Mouse (Mus musculus) limb, embryonic 11.5 days (tissue): ENCODE data around the gene B4galnt2. TPM values are rescaled to one million over a fixed set of nuclear protein-coding genes. Genes with fewer than 3 reads are reported as not detected.

Experiments
- ATAC-seq: fragments of 200-750 bp; cut with Nextera tagmentation; 2 replicates; pipeline ENCODE4 v1.8.0; 2017; ENCODE audit warnings: low read depth; ENCODE audit not compliant: insufficient number of reproducible peaks, low FRiP score, low TSS enrichment
- DNase-seq: peaks from one replicate; pipeline ENCODE4 v3.0.0-alpha.2; 2015; ENCODE audit warnings: low spot score
- H3K27ac ChIP-seq: fragments of 300-500 bp; sonication (generic); replicated peaks from 2 replicates; pipeline ENCODE4 v1.5.1; 2014; ENCODE audit warnings: low read depth, mild to moderate bottlenecking, low read length
- H3K27me3 ChIP-seq: fragments of 300-500 bp; sonication (generic); 2 replicates; pipeline ENCODE4 v1.6.1; 2014; ENCODE audit warnings: mild to moderate bottlenecking, low read length, mixed read lengths; ENCODE audit not compliant: control insufficient read depth, insufficient read depth
- H3K36me3 ChIP-seq: fragments of 300-500 bp; sonication (generic); 2 replicates; pipeline ENCODE4 v1.6.1; 2014; ENCODE audit warnings: mild to moderate bottlenecking, low read length, moderate library complexity, mixed read lengths; ENCODE audit not compliant: control insufficient read depth, insufficient read depth
- H3K4me1 ChIP-seq: fragments of 300-500 bp; sonication (generic); 2 replicates; pipeline ENCODE4 v1.6.1; 2014; ENCODE audit warnings: low read length, mixed read lengths; ENCODE audit not compliant: control insufficient read depth, insufficient read depth
- H3K4me2 ChIP-seq: fragments of 300-500 bp; sonication (generic); 2 replicates; pipeline ENCODE4 v1.6.1; 2014; ENCODE audit warnings: low read depth, mild to moderate bottlenecking, moderate library complexity; ENCODE audit not compliant: severe bottlenecking
- H3K4me3 ChIP-seq: fragments of 300-500 bp; sonication (generic); 2 replicates; pipeline ENCODE4 v1.5.1; 2014; ENCODE audit warnings: low read depth, low read length
- H3K9ac ChIP-seq: fragments of 300-500 bp; sonication (generic); 2 replicates; pipeline ENCODE4 v1.6.1; 2014; ENCODE audit warnings: mild to moderate bottlenecking, low read length
- H3K9me3 ChIP-seq: fragments of 300-500 bp; sonication (generic); 2 replicates; pipeline ENCODE4 v1.6.1; 2016; ENCODE audit warnings: low read length; ENCODE audit not compliant: control insufficient read depth
- WGBS: fragments of 180-500 bp; shearing (Covaris S2); extraction: QIAGEN DNeasy Blood & Tissue Kit; methylation state at CpG from one replicate; pipeline ENCODE4 v1.1.7; 2014; 5-methylcytosine and 5-hydroxymethylcytosine counted together
- polyA plus RNA-seq: library from polyadenylated mRNA; unstranded; fragments of >200 nt; fragmentation: Nextera tagmentation; extraction: Ambion mirVana; gene quantifications from 2 replicates; pipeline ENCODE4 v1.2.1, GENCODE M21; 2014

Gene B4galnt2
- not detected in 2 replicates for polyA plus RNA-seq

DNA sequence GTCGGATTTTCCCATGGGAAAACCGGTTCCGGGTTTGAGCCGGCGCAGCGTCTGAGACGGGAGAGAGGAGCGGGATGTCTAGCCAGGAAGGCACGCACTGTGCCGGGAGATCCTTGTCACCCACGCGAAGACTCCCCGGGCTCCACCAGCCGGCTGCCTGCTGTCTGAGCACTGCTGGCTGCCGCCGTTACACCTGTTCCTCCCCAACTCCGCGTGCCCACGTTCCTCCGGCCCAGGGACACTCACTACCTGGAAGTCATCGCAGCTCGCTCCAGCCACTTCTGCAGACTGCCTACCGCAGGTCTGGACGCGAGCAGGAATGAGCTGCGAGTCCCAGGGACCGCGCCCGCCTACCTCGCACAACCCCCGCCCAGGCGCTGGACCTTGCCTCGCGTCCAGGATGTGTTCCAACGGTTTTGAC, at the start of gene B4galnt2:
TSS of gene B4galnt2 (minus strand) at position 321 of the 421 bp plus-strand sequence.
- DNase-seq (no peak), ATAC-seq (no peak)
- Histone ChIP-seq H3K27me3 (peaks cover 59% of the 10 kb centered on the region), H3K27ac (no peak within 1 kb of the TSS), H3K4me1 (peaks cover 5% of the 10 kb centered on the region; the same call in 1 of the 2 replicates), H3K9me3 (no peaks in the 10 kb centered on the region), H3K9ac (no peak within 1 kb of the TSS), H3K36me3 (no peaks in the 10 kb centered on the region), H3K4me3 (peak within 1 kb of the TSS; percentile 11; the same call in 1 of the 2 replicates), H3K4me2 (peak within 1 kb of the TSS; percentile 21; the same call in 1 of the 2 replicates)
- WGBS: under 1% methylated on average over 35 of the region's 35 CpGs

DNA sequence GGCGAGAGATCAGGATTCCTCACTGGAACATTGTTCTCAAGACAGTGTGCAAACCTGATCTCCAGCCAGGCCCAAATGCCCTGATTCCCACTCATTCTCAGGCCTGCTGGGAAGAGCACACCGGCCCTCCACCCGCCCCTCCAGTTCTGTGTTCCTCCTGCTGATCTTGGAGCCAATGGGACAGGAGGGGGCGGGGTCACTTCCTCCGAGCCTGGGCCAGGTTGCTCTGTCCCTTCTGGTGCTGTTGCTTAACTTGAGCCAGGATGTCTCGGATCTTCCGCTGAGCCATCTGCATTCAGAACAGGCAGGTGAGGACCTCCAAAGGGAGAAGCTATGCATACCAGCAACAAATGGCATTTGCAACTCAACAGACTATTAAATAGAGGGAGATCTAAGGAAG, 48.6 kb upstream of the B4galnt2 start:
- 68% methylated on average over 7 of the region's 7 CpGs for WGBS
- DNase-seq (no peak), ATAC-seq (no peak)
- no peak overlapping the region for H3K9ac ChIP-seq
- no peaks in the 10 kb centered on the region for H3K4me1 ChIP-seq
- H3K36me3 ChIP-seq: peaks cover 38% of the 10 kb centered on the region
- no peak overlapping the region for H3K4me3 ChIP-seq
- no peaks in the 10 kb centered on the region for H3K27me3 ChIP-seq
- no peak overlapping the region for H3K27ac ChIP-seq
- H3K9me3 ChIP-seq: no peaks in the 10 kb centered on the region
- H3K4me2 ChIP-seq: no peak overlapping the region

DNA sequence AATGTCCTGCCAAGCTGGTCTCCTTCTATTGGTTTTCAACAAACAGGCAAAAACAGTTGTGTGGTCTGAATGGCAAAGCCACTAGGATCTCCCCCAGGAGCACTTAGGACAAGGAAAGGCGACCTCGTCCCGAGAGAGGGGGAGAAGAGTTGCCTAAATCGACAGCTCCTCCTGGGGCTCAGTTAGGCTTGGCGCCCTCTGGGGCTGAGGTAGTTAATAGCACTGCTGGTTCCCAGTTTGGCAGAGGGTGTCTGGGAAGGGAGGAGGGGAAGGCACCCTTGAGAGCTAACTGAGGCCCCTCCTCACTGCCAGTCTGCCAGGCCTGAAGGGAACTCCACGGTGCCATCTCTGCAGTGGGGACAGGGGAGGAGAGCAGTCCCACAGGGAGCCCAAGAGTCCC, 44.5 kb upstream of the B4galnt2 start:
- 73% methylated on average over 6 of the region's 6 CpGs for WGBS
- H3K9me3 ChIP-seq: no peaks in the 10 kb centered on the region

DNA sequence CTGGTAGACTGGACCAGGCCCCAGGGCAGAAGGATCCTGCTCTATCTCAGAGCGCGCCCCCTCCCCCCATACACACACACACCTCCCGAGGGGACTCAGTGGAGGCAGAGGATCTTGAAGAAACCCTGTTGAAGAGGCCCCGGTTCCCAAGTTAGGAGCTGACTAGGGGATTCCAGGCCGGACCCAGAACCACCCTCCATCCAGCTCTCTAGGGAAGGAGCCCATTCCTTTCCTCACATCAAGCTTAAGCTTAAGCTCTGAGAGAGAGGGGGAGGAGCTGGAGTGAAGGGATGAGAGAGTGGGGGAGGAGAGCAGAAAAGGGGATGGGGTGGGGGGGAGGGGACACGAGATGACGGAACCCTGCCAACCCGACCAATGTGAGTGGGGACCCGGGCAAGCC, 43.6 kb upstream of the B4galnt2 start:
- Histone ChIP-seq H3K4me3 (no peak overlapping the region), H3K27me3 (no peaks in the 10 kb centered on the region), H3K9me3 (no peaks in the 10 kb centered on the region; the same call in 1 of the 2 replicates), H3K4me1 (no peaks in the 10 kb centered on the region), H3K9ac (no peak overlapping the region), H3K36me3 (peaks cover 7% of the 10 kb centered on the region; the same call in 1 of the 2 replicates), H3K4me2 (no peak overlapping the region), H3K27ac (no peak overlapping the region)
- no peak for ATAC-seq
- DNase-seq: no peak
- WGBS: 71% methylated on average over 9 of the region's 9 CpGs

More for the DNA sequence above, 44.5 kb upstream of the B4galnt2 start:
- H3K4me1 ChIP-seq: no peaks in the 10 kb centered on the region
- DNase-seq (no peak), ATAC-seq (no peak)
- H3K27me3 ChIP-seq: no peaks in the 10 kb centered on the region
- no peak overlapping the region for H3K4me3 ChIP-seq
- H3K27ac ChIP-seq: no peak overlapping the region
- H3K4me2 ChIP-seq: no peak overlapping the region
- H3K9ac ChIP-seq: no peak overlapping the region
- H3K36me3 ChIP-seq: peaks cover 10% of the 10 kb centered on the region; the same call in 1 of the 2 replicates

DNA sequence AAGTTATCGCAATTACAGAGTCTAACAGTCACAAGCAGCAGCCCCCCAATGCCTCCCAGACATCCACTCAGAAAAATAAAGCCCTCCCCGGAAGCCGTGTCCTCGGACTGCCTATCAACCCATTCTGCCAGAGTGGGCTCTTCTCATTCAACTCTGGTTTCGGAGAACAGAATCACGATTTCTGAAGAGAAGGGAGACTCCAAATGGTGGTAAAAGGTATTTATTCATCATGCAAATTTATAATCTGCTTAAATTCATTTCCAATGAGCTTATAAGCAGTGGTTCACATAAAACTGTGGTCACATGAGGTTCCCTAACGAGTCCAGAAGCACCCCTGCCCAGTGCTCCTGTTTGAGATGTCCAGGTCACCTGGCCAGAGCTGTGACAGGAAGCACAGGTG, 42.7 kb upstream of the B4galnt2 start:
- Histone ChIP-seq H3K27ac (no peak overlapping the region), H3K27me3 (no peaks in the 10 kb centered on the region), H3K4me1 (no peaks in the 10 kb centered on the region), H3K9me3 (no peaks in the 10 kb centered on the region; the same call in 1 of the 2 replicates), H3K36me3 (peaks cover 2% of the 10 kb centered on the region; the same call in 1 of the 2 replicates), H3K4me3 (no peak overlapping the region), H3K9ac (no peak overlapping the region; the same call in 1 of the 2 replicates), H3K4me2 (no peak overlapping the region)
- 88% methylated on average over 7 of the region's 7 CpGs for WGBS
- DNase-seq (no peak), ATAC-seq (no peak)

DNA sequence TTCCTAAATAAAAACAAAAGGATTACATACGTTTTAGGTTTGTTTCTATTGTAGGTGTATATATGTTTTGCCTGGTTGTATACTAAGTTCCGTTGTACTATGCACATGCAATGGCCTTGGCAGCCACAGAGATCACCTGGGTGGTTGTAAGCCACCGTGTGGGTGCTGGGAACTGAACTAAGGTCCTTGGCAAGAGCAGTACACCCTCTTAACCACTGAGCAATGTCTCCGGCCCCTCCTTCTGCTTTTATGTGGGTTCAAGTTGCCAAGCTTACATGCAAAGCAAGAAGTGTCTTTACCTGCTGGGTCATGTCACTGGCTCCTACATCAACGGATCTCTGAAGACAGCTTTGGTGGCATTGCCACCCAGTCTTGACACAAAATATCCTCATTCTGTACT, 38.6 kb upstream of the B4galnt2 start:
- Histone ChIP-seq H3K9me3 (no peaks in the 10 kb centered on the region; the same call in 1 of the 2 replicates), H3K27me3 (no peaks in the 10 kb centered on the region), H3K9ac (no peak overlapping the region), H3K4me2 (no peak overlapping the region), H3K27ac (no peak overlapping the region), H3K36me3 (0 out of 2 replicates have a peak, but pooled peaks cover 2% of the 10 kb centered on the region), H3K4me3 (no peak overlapping the region), H3K4me1 (no peaks in the 10 kb centered on the region)
- DNase-seq: no peak
- WGBS: 89% methylated on average over 5 of the region's 5 CpGs
- no peak for ATAC-seq

DNA sequence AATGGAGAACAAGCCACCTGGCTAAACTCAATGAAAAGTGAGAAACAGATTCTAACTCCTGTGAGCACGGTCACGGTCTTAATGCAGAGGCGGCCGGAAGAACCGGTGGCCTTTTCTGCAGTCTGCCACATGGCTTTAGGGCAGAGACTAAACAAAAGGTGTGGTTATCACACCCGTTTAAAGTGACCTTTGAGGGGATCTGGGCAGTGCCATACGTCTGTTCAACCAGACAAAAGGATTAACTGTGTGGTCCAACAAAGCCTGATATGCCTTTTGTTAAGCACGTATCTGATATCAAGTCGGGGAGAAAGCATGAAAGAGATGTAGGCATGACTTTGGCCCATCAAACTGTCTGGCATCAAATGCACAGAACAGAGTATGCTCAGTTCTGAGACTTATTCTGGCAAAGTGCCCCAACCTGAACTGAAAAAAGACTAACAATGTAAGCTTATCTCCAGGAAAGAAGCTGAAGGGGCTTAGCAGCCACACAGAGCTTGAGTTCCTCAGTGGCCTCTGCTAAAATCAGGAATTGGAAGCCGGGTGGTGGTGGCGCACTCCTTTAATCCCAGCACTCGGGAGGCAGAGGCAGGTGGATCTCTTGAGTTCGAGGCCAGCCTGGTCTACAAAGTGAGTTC, 31.3 kb upstream of the B4galnt2 start:
- H3K9me3 ChIP-seq: no peaks in the 10 kb centered on the region
- no peaks in the 10 kb centered on the region for H3K4me1 ChIP-seq
- DNase-seq (no peak), ATAC-seq (no peak)
- no peak overlapping the region for H3K9ac ChIP-seq
- no peak overlapping the region for H3K4me3 ChIP-seq
- no peak overlapping the region for H3K4me2 ChIP-seq
- H3K27me3 ChIP-seq: no peaks in the 10 kb centered on the region
- no peak overlapping the region for H3K27ac ChIP-seq
- 78% methylated on average over 13 of the region's 13 CpGs for WGBS
- H3K36me3 ChIP-seq: no peaks in the 10 kb centered on the region

DNA sequence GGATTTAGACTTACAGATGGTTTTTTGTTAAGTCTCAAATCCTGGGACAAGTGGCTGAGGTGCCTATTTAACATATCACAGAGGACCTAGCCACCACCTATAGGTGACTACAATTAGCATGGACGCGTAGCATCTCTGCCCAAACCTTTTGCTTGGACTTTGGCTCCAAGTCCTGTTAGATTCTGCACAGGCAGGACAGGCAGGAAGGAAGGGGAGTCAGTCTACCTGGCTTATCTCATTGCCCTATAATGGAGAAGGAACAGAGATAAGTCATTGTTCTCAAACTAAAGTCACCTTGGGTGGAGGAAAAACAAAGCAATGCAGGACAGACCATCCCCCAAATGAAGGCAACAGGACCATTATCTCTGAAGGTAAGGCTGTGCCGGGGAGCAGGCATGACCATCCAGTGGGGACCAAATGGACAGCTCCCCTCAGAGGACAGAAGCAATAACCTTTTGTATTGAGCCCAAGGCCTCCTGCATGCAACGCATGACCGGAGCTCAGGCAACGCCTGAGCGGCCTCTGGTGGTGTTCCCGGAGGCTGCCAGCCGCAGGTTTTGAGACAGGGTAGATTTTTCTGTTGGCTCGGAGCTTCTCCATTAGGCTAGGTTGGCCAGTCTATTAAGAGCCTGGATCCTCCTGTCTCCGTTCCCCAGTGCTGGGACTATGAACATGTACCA, 25.3 kb upstream of the B4galnt2 start:
- H3K36me3 ChIP-seq: no peaks in the 10 kb centered on the region
- H3K4me2 ChIP-seq: no peak overlapping the region
- H3K9me3 ChIP-seq: no peaks in the 10 kb centered on the region
- WGBS: 37% methylated on average over 11 of the region's 11 CpGs
- H3K27me3 ChIP-seq: no peaks in the 10 kb centered on the region
- H3K27ac ChIP-seq: no peak overlapping the region
- no peak overlapping the region for H3K9ac ChIP-seq
- ATAC-seq (no peak), DNase-seq (no peak)
- H3K4me1 ChIP-seq: no peaks in the 10 kb centered on the region
- no peak overlapping the region for H3K4me3 ChIP-seq
